Mouse (Mus musculus) G1E-ER4 (cell line): ENCODE measurements around the gene Gm21310. TPM values are rescaled to one million over a fixed set of nuclear protein-coding genes. Genes with fewer than 3 reads are reported as not detected.
"Not testable (repeated sequence)": the region's sequence is repeated elsewhere in the genome, so short reads cannot be mapped to it uniquely, and the experiment has no call there.

Experiments
- GATA1 ChIP-seq: IDR thresholded peaks from one replicate; pipeline ENCODE4 v1.8.0; 2012; ENCODE audit warnings: low read length, inconsistent platforms
- polyA plus RNA-seq: library from polyadenylated mRNA; stranded (reverse); fragments of >175 nt; gene quantifications from 2 replicates; pipeline ENCODE4 v1.2.3, GENCODE M21; 2012

Gm21310 gene
- not detected in 2 replicates for polyA plus RNA-seq

DNA sequence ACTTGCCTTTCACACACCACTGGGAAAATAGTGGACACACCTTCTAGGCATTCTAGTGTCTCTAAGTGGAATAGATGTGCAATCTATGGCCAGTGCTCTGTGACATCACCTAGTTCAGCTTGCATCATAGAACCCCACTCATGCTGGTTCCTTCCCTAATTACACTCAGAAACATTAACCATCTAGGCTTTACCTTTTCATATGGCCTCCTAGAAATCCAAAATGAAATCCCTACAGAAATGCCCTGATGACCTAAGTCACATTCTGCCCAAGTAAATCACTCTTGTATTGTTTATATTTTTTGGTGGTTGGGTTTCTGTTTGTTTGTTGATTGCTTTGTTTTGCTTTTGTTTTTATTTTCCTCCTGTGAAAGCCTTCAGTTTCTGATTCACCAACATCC, at the start of gene Gm21310:
Gene Gm21310, minus strand, starts transcription at position 101 of the 400 bp plus-strand sequence.
- TF ChIP-seq GATA1 = not testable (repeated sequence)

Other genes starting within 250 kb of the Gm21310 start
- not detected in 2 replicates for gene Gm20834, start 177.4 kb upstream of the Gm21310 start, polyA plus RNA-seq